Mouse (Mus musculus) hematopoietic multipotent progenitor cell, adult 10-12 weeks (in vitro differentiated cells): ENCODE results near the gene Gm26566. TPM values are rescaled to one million over a fixed set of nuclear protein-coding genes. Genes with fewer than 3 reads are reported as not detected.

Source experiments
- polyA plus RNA-seq: library from polyadenylated mRNA; stranded (reverse); fragments of >175 nt; gene quantifications from 2 replicates; pipeline ENCODE4 v1.2.3, GENCODE M21; 2012; ENCODE audit warnings: low replicate concordance

The Gm26566 gene
- polyA plus RNA-seq, result 0.11 and 0.58 TPM in 2 replicates

GRCm38 (mm10) chr4:88721791-88722721 is at the start of gene Gm26566, which contains the start of gene Klhl9:
Gene Gm26566, plus strand, starts transcription at chr4:88721805.
Gene Klhl9, minus strand, starts transcription at chr4:88722465.

GRCm38 (mm10) chr4:88676824-88677223 is 44.8 kb upstream of the Gm26566 start, which contains the start of gene Ifna16:
Gene Ifna16, minus strand, starts transcription at chr4:88676924.

GRCm38 (mm10) chr4:88683812-88684211 is 37.8 kb upstream of the Gm26566 start, which contains the start of gene Ifna2:
Gene Ifna2, minus strand, starts transcription at chr4:88683912.

GRCm38 (mm10) chr4:88691259-88691658 is 30.3 kb upstream of the Gm26566 start, which contains the start of gene Ifnab:
Gene Ifnab, minus strand, starts transcription at chr4:88691359.

GRCm38 (mm10) chr4:88754818-88755340 is 33.3 kb downstream of the Gm26566 start, which contains the start of gene Gm13271:
Gene Gm13271, plus strand, starts transcription at chr4:88754868.

GRCm38 (mm10) chr4:88759610-88760268 is 38.1 kb downstream of the Gm26566 start, which contains the start of gene Gm13283:
Gene Gm13283, plus strand, starts transcription at chr4:88760119.

Other genes starting within 250 kb of the Gm26566 start
- gene Ifnb1, start 199.0 kb upstream of the Gm26566 start, polyA plus RNA-seq, result not detected in 2 replicates
- gene Ifna15, start 163.6 kb upstream of the Gm26566 start, polyA plus RNA-seq, result not detected in 2 replicates
- gene Ifna14, start 150.0 kb upstream of the Gm26566 start, polyA plus RNA-seq, result not detected in 2 replicates
- gene Ifna9, start 129.4 kb upstream of the Gm26566 start, polyA plus RNA-seq, result not detected in 2 replicates
- not detected in 2 replicates for gene Ifna12, start 118.4 kb upstream of the Gm26566 start, polyA plus RNA-seq
- gene C87499, start 87.4 kb upstream of the Gm26566 start, polyA plus RNA-seq, result not detected in 2 replicates
- not detected in 2 replicates for gene Ifna13, start 77.3 kb upstream of the Gm26566 start, polyA plus RNA-seq
- gene Ifna16, start 44.9 kb upstream of the Gm26566 start, polyA plus RNA-seq, result not detected in 2 replicates
- not detected in 2 replicates for gene Ifna2, start 37.9 kb upstream of the Gm26566 start, polyA plus RNA-seq
- not detected in 2 replicates for gene Ifnab, start 30.4 kb upstream of the Gm26566 start, polyA plus RNA-seq
- 6.5 and 7.8 TPM in 2 replicates for gene Klhl9, start 660 bp downstream of the Gm26566 start, polyA plus RNA-seq
- not detected in 2 replicates for gene Gm13271, start 33.1 kb downstream of the Gm26566 start, polyA plus RNA-seq
- gene Gm13283, start 38.3 kb downstream of the Gm26566 start, polyA plus RNA-seq, result not detected in 2 replicates
- not detected in 2 replicates for gene Gm13290, start 52.0 kb downstream of the Gm26566 start, polyA plus RNA-seq
- gene Gm13289, start 55.1 kb downstream of the Gm26566 start, polyA plus RNA-seq, result not detected in 2 replicates
- not detected in 2 replicates for gene Gm13272, start 58.0 kb downstream of the Gm26566 start, polyA plus RNA-seq
- not detected in 2 replicates for gene Ifnz, start 60.3 kb downstream of the Gm26566 start, polyA plus RNA-seq
- gene Gm13276, start 63.9 kb downstream of the Gm26566 start, polyA plus RNA-seq, result not detected in 2 replicates
- gene Gm13277, start 66.8 kb downstream of the Gm26566 start, polyA plus RNA-seq, result not detected in 2 replicates
- not detected in 2 replicates for gene Gm13278, start 69.7 kb downstream of the Gm26566 start, polyA plus RNA-seq
- gene Gm13275, start 72.7 kb downstream of the Gm26566 start, polyA plus RNA-seq, result not detected in 2 replicates
- not detected in 2 replicates for gene Gm13279, start 75.6 kb downstream of the Gm26566 start, polyA plus RNA-seq
- gene Gm13285, start 77.9 kb downstream of the Gm26566 start, polyA plus RNA-seq, result not detected in 2 replicates
- not detected in 2 replicates for gene Gm13287, start 81.4 kb downstream of the Gm26566 start, polyA plus RNA-seq
- gene Gm13288, start 83.7 kb downstream of the Gm26566 start, polyA plus RNA-seq, result not detected in 2 replicates
- not detected in 2 replicates for gene Ifna7, start 94.4 kb downstream of the Gm26566 start, polyA plus RNA-seq
- gene Ifna11, start 98.2 kb downstream of the Gm26566 start, polyA plus RNA-seq, result not detected in 2 replicates
- gene Ifna6, start 105.6 kb downstream of the Gm26566 start, polyA plus RNA-seq, result not detected in 2 replicates
- not detected in 2 replicates for gene Ifna5, start 113.7 kb downstream of the Gm26566 start, polyA plus RNA-seq
- gene Ifna4, start 120.1 kb downstream of the Gm26566 start, polyA plus RNA-seq, result not detected in 2 replicates
- not detected in 2 replicates for gene Ifna1, start 128.3 kb downstream of the Gm26566 start, polyA plus RNA-seq
- not detected in 2 replicates for gene Ifne, start 158.4 kb downstream of the Gm26566 start, polyA plus RNA-seq